Mouse (Mus musculus) embryo, embryonic 10.5 days (tissue): ENCODE measurements around the gene D1Ertd622e.
A peak's percentile ranks its signal among the peaks of the same experiment; 100 is the strongest.

Source experiments
- DNase-seq: peaks from one replicate; pipeline ENCODE4 v3.0.0-alpha.2; 2015; ENCODE audit warnings: low spot score

D1Ertd622e gene

DNA sequence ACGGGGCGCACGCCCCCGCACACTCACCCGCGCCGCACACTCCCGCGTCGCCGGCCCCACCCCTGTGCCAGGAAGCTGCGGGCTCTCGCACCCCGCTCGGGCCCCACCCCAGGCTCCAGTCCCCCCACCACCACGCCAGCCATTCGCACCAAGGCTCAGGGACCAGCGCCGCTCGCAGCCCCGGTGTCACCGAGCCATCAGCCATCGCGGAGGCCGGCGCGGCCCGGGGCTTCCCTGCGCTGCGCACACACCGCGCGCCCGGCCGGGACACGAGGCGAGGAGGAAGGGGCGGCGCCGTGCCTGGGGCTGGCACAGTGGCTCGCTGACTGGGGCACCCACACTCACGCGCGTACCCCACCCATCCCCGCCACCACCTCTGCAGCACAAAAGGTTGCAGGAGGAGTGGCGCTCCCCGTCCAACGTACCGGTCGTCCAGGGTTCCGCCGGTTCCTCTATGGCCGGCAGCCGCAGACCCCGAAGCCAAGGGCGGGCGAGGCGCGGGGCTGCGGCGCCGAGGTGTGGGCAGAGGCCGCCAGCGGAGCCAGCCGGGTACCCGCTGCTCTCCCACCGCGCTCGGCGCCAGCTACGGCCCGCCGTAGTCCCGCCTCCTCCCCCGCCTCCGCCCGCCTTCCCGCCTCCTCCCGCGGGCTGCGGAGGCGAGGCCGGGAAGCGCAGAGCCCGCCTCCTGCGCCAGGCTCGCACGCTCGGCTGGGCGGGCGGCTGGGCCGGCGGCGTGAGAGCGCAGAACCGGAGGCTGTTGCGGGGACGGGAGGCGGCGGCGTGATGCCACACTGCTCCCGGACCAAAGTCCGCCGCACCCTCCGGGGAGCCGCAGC, at the start of gene D1Ertd622e:
D1Ertd622e (minus strand) TSS at position 669 of the 836 bp plus-strand sequence.
- peak; percentile 79 for DNase-seq

DNA sequence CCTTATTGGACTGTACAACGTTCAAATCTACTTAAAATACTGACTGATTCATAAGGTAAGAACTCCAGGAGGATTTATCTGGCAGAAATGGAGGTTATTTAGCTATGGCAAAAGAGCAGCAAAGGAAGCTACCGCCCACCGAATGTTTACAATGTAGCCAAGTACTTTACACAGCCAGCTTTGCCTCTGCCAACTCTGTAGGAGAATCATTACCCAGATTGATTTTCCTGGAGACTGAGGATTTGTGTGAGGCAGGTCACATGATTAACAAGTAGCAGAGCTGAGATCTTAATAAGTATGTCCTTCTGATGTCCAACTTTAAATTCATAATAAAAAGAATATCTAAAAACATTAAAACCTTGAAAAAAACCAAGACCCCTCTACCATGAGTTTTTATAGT, 48.6 kb upstream of the D1Ertd622e start:
- no peak for DNase-seq

DNA sequence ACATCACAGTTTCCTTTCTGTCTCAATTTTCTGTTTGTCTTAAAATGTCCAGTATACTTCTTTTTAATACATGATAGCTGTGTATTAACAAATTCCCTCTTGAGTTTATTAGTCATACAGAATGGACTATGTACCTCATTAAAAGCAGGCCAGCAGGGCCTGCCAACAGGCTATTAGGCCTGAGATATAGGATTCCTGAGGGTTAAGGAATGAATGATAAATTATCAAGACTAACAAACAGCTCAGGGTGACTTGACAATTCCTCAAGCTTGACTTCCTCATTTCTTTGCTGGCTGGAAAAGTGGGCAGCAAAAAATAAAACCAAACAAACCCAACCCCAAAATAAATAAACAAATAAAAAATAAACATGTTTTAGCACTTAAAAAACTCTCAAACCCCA, 43.5 kb upstream of the D1Ertd622e start:
- no peak for DNase-seq

DNA sequence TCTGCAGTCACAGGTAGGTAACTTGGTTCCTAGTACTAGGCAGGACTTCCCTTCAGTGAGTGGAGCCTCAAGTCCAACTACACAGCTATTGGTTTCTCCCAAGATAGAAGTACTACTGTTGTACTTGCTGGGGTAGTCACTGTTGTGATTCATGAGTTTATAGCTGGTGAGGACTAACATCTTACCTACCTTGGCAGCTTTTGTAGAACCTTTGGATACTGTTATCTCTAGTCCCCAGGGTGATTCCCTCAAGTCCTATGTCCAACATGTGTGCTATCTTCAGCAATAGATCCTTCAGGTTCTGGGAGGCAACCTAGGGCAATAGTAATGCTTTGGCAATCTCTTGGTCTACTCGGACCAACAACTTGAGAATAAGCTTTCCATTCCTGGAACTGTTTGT, 42.8 kb upstream of the D1Ertd622e start:
- no peak for DNase-seq

DNA sequence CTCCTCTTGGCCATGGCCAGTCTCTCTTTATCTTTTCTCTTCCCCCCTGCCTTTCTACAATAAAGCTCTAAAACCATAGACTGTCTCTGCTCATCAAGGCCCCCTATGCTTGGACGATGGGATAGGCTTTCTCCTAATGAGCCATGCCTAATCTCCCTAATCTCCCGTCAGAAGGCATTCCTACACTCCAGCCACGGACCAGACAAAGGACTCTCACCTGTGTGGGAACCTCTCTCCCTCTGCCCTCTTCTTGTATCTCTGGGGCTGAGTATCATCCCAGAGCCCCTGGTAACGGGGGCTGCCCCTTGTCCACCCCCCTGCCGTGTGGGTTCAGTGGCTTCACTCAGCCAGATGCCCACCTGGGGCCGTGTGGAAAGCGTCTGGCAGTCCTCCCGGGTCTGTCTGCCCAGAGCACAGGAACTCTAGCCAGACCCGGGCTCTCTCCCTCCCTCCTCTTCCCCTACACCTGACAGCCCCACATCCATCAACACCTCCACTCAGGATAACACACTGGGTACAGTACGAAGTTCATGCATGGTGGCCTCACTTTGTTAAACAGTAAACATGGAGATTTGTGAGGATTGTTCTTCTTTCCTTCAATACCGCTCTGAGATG, 37.2 kb upstream of the D1Ertd622e start:
- peak; percentile 13 for DNase-seq

DNA sequence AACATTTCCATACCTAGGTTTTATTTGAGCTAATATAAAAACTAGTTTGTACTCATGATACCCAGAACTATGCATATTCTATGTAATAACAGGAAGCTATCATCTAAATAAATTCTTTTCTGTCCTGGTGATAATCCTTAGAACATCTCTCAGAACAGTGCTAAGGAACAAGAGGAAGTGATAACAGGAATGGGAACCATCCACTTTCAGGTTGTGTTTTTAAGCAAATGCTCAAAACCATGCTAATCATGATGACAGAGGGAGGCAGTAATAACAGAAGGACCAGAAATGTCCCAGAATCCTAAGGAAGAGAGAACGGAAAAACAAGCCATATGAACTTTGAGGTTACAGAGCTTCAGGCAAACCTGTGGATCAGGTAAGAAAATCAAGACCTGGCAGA, 35.4 kb upstream of the D1Ertd622e start:
- no peak for DNase-seq

DNA sequence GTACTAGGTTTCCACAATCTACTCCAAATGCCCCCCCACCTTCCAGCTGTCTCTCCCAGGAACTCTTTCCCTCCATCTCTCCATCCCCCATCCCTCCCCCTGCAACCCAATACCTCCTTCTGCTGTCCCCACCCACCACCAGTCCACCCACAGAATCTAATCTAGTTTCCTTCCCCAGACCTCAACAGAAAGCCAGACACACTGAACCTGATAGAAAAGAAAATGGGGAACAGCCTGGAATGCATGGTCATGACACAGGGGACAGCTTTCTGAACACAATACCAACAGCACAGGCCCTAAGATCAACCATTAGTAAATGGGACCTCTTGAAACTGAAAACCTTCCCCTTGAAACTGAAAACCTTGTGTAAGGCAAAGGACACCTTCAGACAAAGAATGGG, 32.0 kb upstream of the D1Ertd622e start:
- DNase-seq = no peak

DNA sequence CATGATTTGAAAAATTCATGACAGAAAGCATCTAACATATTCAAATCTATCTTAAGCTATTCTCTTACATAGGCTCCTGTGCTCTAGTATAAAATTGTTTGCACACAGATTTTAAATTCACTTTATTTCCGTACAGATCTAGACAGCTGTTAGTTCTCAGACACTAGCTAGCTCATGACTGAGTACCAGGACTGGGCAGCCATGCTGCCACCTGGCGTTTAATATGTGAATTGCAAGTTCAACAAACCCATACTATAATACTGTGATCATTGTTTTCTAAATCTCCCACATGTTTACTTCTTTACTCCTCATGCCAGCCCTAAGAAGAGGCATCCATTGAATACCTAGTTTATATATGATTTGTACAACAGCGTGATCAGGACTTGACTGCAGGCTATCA, 26.9 kb upstream of the D1Ertd622e start:
- peak; percentile 73 for DNase-seq

DNA sequence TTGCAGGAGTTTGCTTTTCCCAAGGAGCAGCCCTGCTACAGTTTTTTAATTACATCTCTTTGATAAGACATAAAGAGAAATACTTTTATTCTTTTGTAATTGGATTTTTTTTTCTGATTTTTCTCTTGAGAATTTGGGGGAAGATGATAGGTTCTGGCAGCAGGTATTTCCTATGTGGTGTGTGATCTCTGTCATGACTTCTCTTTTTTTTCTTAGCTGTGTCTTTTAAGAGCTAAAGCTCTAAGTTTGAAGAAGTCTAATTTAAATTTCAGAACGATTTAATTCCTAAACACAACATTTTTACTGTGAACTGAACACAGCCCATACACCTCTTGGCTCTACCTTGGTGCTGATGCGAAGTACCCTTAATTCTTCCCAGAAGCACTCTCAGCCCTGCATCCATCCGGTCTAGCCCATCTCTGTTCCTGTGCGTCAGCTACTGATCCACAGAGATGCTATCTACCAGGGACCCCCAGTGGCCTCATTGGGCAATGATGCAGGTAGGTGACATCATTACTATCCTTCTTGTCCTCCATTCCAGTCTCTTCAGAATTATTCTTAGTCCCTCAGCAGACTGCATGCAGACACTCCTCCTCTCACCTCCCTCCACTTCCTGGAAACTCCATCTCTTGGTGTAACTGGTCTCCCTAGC, 14.8 kb upstream of the D1Ertd622e start:
- no peak for DNase-seq

DNA sequence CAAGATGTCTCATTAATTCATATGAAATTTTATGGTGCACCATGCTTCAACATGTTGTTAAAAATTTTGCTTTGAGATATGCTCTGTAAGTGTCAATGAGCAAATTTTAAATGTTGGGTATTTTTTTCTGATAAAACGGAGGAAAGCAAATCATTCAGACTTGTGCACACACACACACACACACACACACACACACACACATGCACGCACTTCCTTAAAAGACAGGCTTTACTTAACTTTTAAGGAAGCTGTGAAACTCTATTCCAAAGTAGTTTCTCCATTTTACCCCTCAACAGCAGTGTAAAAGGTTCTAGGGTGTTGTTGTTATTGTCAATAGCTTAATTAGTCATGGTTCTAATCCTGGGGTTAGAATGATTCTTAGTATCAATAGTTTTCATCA, 14.2 kb upstream of the D1Ertd622e start:
- DNase-seq = no peak

DNA sequence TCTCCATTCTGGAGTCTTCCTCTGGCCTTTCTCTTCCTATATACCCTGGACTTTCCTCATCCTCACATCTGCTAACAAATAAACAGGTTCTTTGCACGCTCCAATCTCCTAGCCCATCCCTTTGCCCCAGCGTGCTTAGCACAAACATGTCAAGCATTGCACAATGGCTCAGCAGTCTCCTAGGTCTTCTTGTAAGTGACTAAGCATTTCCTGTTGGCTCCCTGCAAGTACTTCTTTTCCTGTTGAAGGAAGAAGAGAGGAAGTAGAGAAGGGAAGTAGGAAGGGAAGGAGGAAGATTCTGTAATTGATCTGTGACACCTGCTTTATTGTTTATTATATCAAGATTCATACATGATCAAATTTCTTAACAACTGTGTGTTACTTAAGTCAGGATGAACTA, 11.0 kb upstream of the D1Ertd622e start:
- no peak for DNase-seq

DNA sequence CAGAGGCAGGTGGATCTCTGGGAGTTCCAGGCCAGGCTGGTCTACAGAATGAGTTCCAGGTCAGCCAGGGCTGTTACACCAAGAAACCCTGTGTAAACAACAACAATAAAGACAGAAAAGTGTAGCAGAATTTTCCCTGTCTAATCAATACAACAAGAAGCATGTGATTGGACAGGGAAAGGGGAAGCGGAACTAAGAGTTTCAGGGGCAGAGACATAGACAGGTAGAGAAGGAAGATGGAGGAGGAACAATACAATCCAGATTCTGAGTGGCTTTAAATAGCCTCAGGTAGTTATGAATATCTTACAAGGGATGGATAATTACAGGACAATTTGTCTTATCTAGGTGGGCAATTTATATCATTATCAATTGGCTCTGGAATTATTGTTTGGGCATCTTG, 5.4 kb upstream of the D1Ertd622e start:
- no peak for DNase-seq

DNA sequence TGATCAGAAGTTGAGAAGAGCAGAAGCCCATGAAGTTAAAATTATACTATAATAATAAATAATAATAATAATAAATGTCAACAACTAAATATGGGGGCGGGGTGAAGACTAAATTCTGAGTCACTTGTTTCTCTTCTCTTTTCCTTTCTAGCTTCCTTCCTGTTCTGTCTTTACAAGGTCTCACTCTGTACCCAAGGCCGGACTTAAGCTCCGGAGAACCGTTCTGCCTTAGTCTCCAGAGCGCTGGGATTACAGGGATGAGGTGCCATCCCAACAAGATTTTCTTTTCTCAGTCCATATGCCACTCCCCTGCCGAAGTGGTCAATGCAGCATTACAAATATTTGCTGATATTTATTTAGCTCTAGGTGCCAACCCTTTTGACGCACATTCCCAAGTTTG, 450 bp upstream of the D1Ertd622e start:
- peak; percentile 53 for DNase-seq

DNA sequence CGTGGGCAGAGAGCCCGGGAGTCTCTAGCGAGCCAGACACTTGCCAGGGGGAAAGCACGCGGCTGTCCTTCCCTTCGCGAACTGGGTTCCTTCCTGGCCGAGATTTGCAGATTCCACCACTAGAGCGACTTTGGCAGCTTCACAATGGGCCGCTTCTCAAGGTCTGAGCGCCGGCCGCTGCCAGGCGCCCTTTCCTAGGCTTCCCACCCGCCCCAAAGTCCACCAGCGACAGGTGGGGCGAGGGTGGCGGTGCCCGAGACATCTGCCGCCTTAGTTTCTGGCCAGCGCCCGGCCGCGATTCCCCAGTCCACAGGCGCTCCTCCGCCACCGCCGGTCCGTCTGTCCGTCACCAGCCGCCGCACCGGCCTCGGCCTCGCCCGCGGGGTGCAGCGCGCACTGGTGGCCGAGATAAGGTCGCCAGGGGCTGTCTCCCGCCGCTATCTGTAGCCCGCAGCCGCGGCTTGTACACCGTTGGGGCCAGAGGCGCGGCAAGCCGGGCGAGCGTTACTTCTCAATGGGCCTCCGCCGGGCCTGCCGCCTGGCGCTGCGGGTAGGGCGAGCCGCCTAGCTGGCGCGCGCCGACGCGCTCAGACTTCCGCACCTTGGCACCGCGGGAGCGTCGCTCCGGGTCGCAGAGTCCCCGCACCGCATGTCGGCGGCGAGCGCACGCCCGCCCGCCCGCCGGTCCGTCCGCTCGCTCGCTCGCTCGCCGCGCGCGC, 1.0 kb downstream of the D1Ertd622e start:
- DNase-seq = peak; percentile 72

DNA sequence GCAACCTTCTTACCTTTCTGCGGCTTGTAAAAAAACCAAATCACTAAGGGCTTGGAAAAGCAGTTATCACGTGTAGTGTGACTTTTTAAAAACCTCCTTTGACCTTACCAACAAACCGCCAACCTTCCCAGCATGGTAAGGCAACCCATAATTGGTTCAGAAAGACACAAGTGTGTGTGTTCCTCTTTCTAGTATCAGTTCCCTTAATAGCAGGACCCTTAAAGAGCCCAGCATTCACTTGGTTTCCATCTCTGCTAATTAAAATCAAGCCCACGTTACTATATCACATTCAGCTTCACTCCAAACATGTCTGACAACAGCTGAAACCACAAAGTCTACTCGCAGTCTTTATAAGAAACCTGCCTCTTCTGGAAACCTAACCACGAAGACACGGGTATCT, 2.5 kb downstream of the D1Ertd622e start:
- peak; percentile 14 for DNase-seq

DNA sequence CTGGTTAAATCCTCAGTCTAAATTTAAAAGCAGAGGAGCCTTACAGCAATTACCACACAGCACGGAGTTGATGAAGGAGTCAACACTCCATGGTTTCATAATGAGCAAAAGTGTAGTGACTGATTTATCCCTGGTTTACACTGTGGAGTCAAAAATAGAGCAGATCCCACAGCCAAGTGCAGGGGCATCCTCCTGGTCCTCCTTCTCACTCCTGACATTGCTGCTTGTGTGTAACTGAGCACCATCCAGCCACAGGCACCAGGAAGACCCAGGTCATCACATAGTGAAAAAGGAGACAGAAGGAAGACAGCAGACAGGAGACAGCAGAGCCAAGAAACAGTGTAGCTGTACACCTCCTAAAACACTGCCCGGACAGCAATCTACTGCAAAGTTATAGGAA, 4.1 kb downstream of the D1Ertd622e start:
- DNase-seq = no peak

DNA sequence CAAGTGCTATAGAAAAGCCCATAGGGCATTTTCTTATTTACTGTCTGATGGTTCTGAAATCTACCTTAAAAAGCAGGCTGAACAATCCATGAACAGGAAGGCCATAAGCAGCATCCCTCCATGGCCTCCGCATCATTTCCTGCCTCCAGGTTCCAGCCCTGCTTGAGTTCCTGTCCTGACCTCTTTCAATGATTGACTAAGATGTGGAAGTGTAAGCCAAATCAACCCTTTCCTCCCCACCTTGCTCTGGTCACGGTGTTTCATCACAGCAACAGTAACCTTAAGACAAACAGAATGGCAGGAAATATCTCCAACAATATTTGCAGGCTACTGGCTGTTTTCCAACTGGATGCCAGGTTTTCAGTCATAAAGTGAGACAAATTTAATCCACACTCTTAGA, 4.7 kb downstream of the D1Ertd622e start:
- DNase-seq = no peak

DNA sequence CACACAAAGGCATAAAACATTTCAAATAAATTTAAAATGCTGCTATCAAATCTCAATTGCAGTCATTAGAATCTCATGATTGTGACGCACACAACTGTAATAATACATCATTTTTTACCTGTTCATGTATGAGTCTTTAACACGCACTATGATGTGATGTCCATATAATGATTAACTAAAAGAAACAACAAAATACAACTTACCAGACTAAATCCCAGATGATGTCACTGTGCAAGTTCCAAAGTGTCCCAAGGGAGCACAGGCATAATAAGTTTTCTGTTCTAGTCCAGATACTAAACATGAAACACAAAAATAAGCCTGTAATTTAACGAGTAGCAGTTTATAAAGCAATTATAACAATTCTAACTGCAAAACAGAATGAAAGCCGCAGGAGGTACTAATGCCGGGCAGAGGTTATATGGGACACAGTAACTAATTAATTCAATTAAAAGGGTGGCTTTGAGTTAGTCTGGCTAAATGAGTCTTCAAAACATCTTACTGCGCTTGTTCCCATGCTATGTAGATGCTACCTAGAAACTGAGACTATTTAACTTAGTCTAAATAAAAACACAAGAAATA, 7.4 kb downstream of the D1Ertd622e start:
- DNase-seq = no peak

DNA sequence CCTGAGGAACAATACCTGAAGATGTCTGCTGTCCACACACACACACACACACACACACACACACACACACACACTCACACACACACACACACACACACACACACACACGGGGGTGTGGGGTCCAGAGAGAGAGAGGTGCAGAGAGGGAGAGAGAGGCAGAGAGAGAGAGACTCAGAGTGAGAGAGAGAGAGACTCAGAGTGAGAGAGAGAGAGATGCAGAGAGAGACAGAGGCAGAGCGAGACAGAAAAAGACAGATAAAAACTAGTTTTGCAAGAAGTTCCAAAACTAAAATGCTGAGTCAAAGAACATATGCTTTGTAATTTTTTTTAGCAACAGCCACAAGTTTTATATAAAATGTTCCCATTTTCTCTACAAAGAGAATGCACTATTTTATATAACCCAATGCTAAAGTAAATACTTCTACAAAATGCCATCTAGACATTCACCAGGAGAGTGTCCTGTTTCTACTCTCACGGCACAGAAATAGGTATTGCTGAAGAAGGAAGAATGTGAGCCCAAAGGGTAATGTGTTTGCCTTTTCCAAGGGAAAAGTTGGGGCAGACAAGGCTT, 11.2 kb downstream of the D1Ertd622e start:
- DNase-seq = no peak

DNA sequence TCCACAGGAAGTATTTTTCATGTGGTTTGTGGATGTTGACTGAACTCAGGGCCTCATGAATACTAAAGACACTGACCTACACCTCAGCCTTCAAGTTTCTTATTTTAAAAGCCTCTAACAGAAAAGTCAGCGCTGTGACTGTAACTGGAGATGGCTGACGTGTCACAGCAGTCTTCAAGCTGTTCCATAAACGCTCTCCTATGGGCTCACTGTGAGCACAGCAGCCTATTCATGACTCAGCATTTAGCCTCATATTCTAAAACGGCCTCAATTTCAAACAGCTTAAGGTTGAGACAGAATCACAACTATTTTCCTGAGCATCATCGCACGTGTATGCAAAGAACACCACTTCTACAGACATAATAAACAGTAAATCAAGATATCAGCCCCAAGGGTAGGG, 11.8 kb downstream of the D1Ertd622e start:
- DNase-seq = peak; percentile 19

DNA sequence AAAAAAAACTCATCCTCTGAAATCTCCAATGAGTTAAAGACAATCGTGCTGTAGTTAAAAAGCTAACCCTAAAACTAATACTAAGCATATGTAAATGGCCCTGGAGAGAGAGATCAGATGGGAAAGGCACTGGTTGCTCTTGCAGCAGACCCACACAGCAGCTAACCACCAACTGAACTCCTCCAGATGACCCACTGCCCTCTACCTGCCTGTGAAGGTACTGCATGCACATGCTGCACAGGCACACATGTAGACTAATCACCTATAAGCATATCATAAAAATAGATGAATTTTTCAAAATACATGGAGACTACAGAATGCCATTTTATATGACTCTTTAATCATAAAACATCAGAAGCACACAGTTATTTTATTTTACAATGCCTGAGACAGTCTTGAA, 14.8 kb downstream of the D1Ertd622e start:
- DNase-seq = no peak

DNA sequence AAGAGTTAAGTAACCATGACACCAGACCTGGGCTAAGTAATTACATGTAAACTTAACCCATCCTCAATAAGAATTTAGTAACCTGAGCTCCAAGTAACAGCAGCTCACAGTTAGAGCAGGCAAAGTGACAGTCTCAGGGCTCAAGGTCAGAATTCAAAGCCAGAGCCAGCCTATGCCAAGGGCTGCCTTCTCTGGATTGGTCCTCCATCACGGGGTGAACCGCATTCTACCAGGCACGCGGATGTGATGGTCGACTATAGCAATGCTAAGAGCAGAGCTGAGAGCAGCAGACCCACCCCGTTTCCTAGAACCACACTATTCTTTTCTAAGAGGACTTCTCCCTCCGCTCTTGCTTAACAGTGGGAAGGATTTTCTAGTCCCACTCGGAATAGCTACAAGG, 27.8 kb downstream of the D1Ertd622e start:
- DNase-seq = no peak
